Mouse (Mus musculus) liver, embryonic 11.5 days (tissue): Measurements from ENCODE around the gene Dusp12. TPM values are rescaled to one million over a fixed set of nuclear protein-coding genes. Genes with fewer than 3 reads are reported as not detected.
A peak's percentile ranks its signal among the peaks of the same experiment; 100 is the strongest.

Experiments used
- ATAC-seq: fragments of 200-750 bp; cut with Nextera tagmentation; replicated peaks from 2 replicates; pipeline ENCODE4 v1.8.0; 2017; ENCODE audit warnings: moderate number of reproducible peaks, mild to moderate bottlenecking, moderate TSS enrichment, moderate library complexity; ENCODE audit not compliant: low FRiP score
- DNase-seq: peaks from one replicate; pipeline ENCODE4 v3.0.0-alpha.2; 2017; ENCODE audit warnings: low spot score
- H3K27ac ChIP-seq: fragments of 300-500 bp; sonication (generic); 2 replicates; pipeline ENCODE4 v1.5.1; 2014; ENCODE audit warnings: mild to moderate bottlenecking, low read depth, low read length, control low read depth
- H3K27me3 ChIP-seq: fragments of 300-500 bp; sonication (generic); replicated peaks from 2 replicates; pipeline ENCODE4 v1.6.1; 2014; ENCODE audit warnings: low read length, mixed read lengths; ENCODE audit not compliant: control insufficient read depth, insufficient read depth
- H3K36me3 ChIP-seq: fragments of 300-500 bp; sonication (generic); 2 replicates; pipeline ENCODE4 v1.6.1; 2014; ENCODE audit warnings: mild to moderate bottlenecking, low read length, moderate library complexity, mixed read lengths; ENCODE audit not compliant: control insufficient read depth, insufficient read depth
- H3K4me1 ChIP-seq: fragments of 300-500 bp; sonication (generic); replicated peaks from 2 replicates; pipeline ENCODE4 v1.6.1; 2014; ENCODE audit warnings: low read length, mixed read lengths; ENCODE audit not compliant: control insufficient read depth, insufficient read depth
- H3K4me2 ChIP-seq: fragments of 300-500 bp; sonication (generic); 2 replicates; pipeline ENCODE4 v1.6.1; 2014; ENCODE audit warnings: mild to moderate bottlenecking, control low read depth, moderate library complexity
- H3K4me3 ChIP-seq: fragments of 300-500 bp; sonication (generic); 2 replicates; pipeline ENCODE4 v1.5.1; 2014; ENCODE audit warnings: low read depth, low read length, control low read depth
- H3K9ac ChIP-seq: fragments of 300-500 bp; sonication (generic); 2 replicates; pipeline ENCODE4 v1.6.1; 2014; ENCODE audit warnings: low read depth, low read length, control low read depth
- H3K9me3 ChIP-seq: fragments of 300-500 bp; sonication (generic); 2 replicates; pipeline ENCODE4 v1.6.1; 2016; ENCODE audit warnings: low read length, inconsistent platforms, mixed read lengths; ENCODE audit not compliant: control insufficient read depth
- WGBS: fragments of 180-500 bp; shearing (Covaris S2); extraction: QIAGEN DNeasy Blood & Tissue Kit; methylation state at CpG from one replicate; pipeline ENCODE4 v1.1.7; 2014; 5-methylcytosine and 5-hydroxymethylcytosine counted together
- polyA plus RNA-seq: library from polyadenylated mRNA; unstranded; fragments of >200 nt; fragmentation: Nextera tagmentation; extraction: Ambion mirVana; gene quantifications from 2 replicates; pipeline ENCODE4 v1.2.1, GENCODE M21; 2014

Dusp12 gene
- polyA plus RNA-seq, 1 experiment from 2014 or later: 36.7 TPM

- H3K9ac ChIP-seq: no peak overlapping the region
- peaks cover 51% of the 10 kb centered on the region for H3K4me1 ChIP-seq
- H3K4me3 ChIP-seq: 0 out of 2 replicates have a peak overlapping the region, but pooled peaks have one; percentile 6
- 0 out of 2 replicates have a peak overlapping the region, but pooled peaks have one; percentile 45 for H3K27ac ChIP-seq
- H3K4me2 ChIP-seq: peak overlapping the region; percentile 47
- H3K27me3 ChIP-seq: no peaks in the 10 kb centered on the region
- 0 out of 2 replicates have a peak, but pooled peaks cover 2% of the 10 kb centered on the region for H3K36me3 ChIP-seq
- WGBS: 41% methylated on average over 3 of the region's 3 CpGs
- DNase-seq: no peak
- ATAC-seq: no peak
- no peaks in the 10 kb centered on the region for H3K9me3 ChIP-seq
Measured at GRCm38 (mm10) chr1:170862435-170862717, 23.0 kb downstream of the Dusp12 start.

GRCm38 (mm10) chr1:170861671-170862434 is 23.5 kb downstream of the Dusp12 start:
- Histone ChIP-seq H3K36me3 (0 out of 2 replicates have a peak, but pooled peaks cover 2% of the 10 kb centered on the region), H3K4me1 (peaks cover 53% of the 10 kb centered on the region), H3K27ac (no peak overlapping the region), H3K27me3 (no peaks in the 10 kb centered on the region), H3K4me2 (peak overlapping the region; percentile 47), H3K9me3 (no peaks in the 10 kb centered on the region), H3K9ac (no peak overlapping the region), H3K4me3 (0 out of 2 replicates have a peak overlapping the region, but pooled peaks have one; percentile 5)
- no peak for ATAC-seq
- DNase-seq: no peak
- 60% methylated on average over 13 of the region's 13 CpGs for WGBS

- Histone ChIP-seq H3K4me1 (peaks cover 45% of the 10 kb centered on the region), H3K9ac (no peak overlapping the region), H3K9me3 (no peaks in the 10 kb centered on the region), H3K27ac (no peak overlapping the region), H3K27me3 (no peaks in the 10 kb centered on the region), H3K4me3 (no peak overlapping the region), H3K36me3 (no peaks in the 10 kb centered on the region), H3K4me2 (no peak overlapping the region)
- ATAC-seq (no peak), DNase-seq (no peak)
- WGBS: 68% methylated on average over 1 of the region's 2 CpGs
Measured at GRCm38 (mm10) chr1:170858872-170859271, 26.5 kb downstream of the Dusp12 start.

GRCm38 (mm10) chr1:170857369-170857768 is 28.0 kb downstream of the Dusp12 start:
- no peak overlapping the region for H3K4me3 ChIP-seq
- 0 out of 2 replicates have a peak overlapping the region, but pooled peaks have one; percentile 7 for H3K27ac ChIP-seq
- H3K9ac ChIP-seq: no peak overlapping the region
- no peak for ATAC-seq
- no peak overlapping the region for H3K4me2 ChIP-seq
- H3K36me3 ChIP-seq: no peaks in the 10 kb centered on the region
- H3K4me1 ChIP-seq: peaks cover 30% of the 10 kb centered on the region
- WGBS: 82% methylated on average over 2 of the region's 2 CpGs
- H3K27me3 ChIP-seq: no peaks in the 10 kb centered on the region
- no peaks in the 10 kb centered on the region for H3K9me3 ChIP-seq
- no peak for DNase-seq

GRCm38 (mm10) chr1:170855056-170855760 is 30.1 kb downstream of the Dusp12 start:
- no peaks in the 10 kb centered on the region for H3K9me3 ChIP-seq
- H3K4me3 ChIP-seq: no peak overlapping the region
- H3K36me3 ChIP-seq: no peaks in the 10 kb centered on the region
- H3K9ac ChIP-seq: no peak overlapping the region
- H3K27me3 ChIP-seq: no peaks in the 10 kb centered on the region
- H3K4me2 ChIP-seq: peak overlapping the region; percentile 36
- WGBS: 58% methylated on average over 13 of the region's 13 CpGs
- peak; percentile 95 for ATAC-seq
- peak overlapping the region; percentile 39 for H3K27ac ChIP-seq
- H3K4me1 ChIP-seq: peaks cover 25% of the 10 kb centered on the region
- no peak for DNase-seq

GRCm38 (mm10) chr1:170853604-170854003 is 31.7 kb downstream of the Dusp12 start:
- no peak for ATAC-seq
- 80% methylated on average over 3 of the region's 3 CpGs for WGBS
- 0 out of 2 replicates have a peak overlapping the region, but pooled peaks have one; percentile 53 for H3K27ac ChIP-seq
- no peak for DNase-seq
- H3K4me2 ChIP-seq: peak overlapping the region; percentile 15; the same call in 1 of the 2 replicates
- no peak overlapping the region for H3K9ac ChIP-seq
- no peaks in the 10 kb centered on the region for H3K27me3 ChIP-seq
- H3K4me3 ChIP-seq: no peak overlapping the region
- H3K4me1 ChIP-seq: peaks cover 27% of the 10 kb centered on the region
- no peaks in the 10 kb centered on the region for H3K36me3 ChIP-seq
- H3K9me3 ChIP-seq: no peaks in the 10 kb centered on the region

- Histone ChIP-seq H3K36me3 (no peaks in the 10 kb centered on the region), H3K27ac (peak overlapping the region; percentile 56), H3K27me3 (no peaks in the 10 kb centered on the region), H3K4me1 (peaks cover 23% of the 10 kb centered on the region), H3K4me3 (no peak overlapping the region), H3K9ac (no peak overlapping the region), H3K4me2 (peak overlapping the region; percentile 36), H3K9me3 (no peaks in the 10 kb centered on the region)
- peak; percentile 35 for ATAC-seq
- 71% methylated on average over 23 of the region's 23 CpGs for WGBS
- DNase-seq: no peak
Measured at GRCm38 (mm10) chr1:170850637-170851624, 34.4 kb downstream of the Dusp12 start.

GRCm38 (mm10) chr1:170850007-170850406 is 35.3 kb downstream of the Dusp12 start:
- no peak overlapping the region for H3K4me3 ChIP-seq
- H3K4me1 ChIP-seq: peaks cover 30% of the 10 kb centered on the region
- no peaks in the 10 kb centered on the region for H3K9me3 ChIP-seq
- H3K36me3 ChIP-seq: no peaks in the 10 kb centered on the region
- H3K9ac ChIP-seq: 0 out of 2 replicates have a peak overlapping the region, but pooled peaks have one; percentile 5
- 92% methylated on average over 2 of the region's 2 CpGs for WGBS
- DNase-seq (no peak), ATAC-seq (no peak)
- no peak overlapping the region for H3K4me2 ChIP-seq
- H3K27ac ChIP-seq: no peak overlapping the region
- no peaks in the 10 kb centered on the region for H3K27me3 ChIP-seq
